Mouse (Mus musculus): Measurements from ENCODE around the gene Sox6. TPM values are rescaled to one million over a fixed set of nuclear protein-coding genes. Genes with fewer than 3 reads are reported as not detected.

The Sox6 gene
- polyA plus RNA-seq, 1 experiment from 2014 or later, result 31.7 TPM

GRCm38 (mm10) chr7:115755272-115755671, 283.3 kb downstream of the Sox6 start:
- no peaks in the 10 kb centered on the region for H3K9me3 ChIP-seq
- WGBS, result 63% methylated on average over 4 of the region's 4 CpGs
- no peak overlapping the region for H3K4me3 ChIP-seq
- ATAC-seq (ENCODE audit: low FRiP score, low read depth), result no peak
- no peaks in the 10 kb centered on the region for H3K36me3 ChIP-seq
- H3K27me3 ChIP-seq, result no peaks in the 10 kb centered on the region
- H3K4me2 ChIP-seq, result no peak overlapping the region
- H3K4me1 ChIP-seq (replicated peaks), result peaks cover 14% of the 10 kb centered on the region
- no peak overlapping the region for H3K9ac ChIP-seq
- H3K27ac ChIP-seq (replicated peaks), result no peak overlapping the region

GRCm38 (mm10) chr7:115754216-115754615, 284.4 kb downstream of the Sox6 start:
- Histone ChIP-seq H3K27ac (replicated peaks) (no peak overlapping the region), H3K4me3 (no peak overlapping the region), H3K9ac (no peak overlapping the region), H3K9me3 (no peaks in the 10 kb centered on the region), H3K4me2 (no peak overlapping the region), H3K4me1 (replicated peaks) (peaks cover 16% of the 10 kb centered on the region), H3K36me3 (no peaks in the 10 kb centered on the region), H3K27me3 (no peaks in the 10 kb centered on the region)
- ATAC-seq (ENCODE audit: low FRiP score, low read depth), result no peak
- WGBS, result 79% methylated on average over 7 of the region's 7 CpGs

GRCm38 (mm10) chr7:115752121-115752634, 286.4 kb downstream of the Sox6 start:
- Histone ChIP-seq H3K27ac (replicated peaks) (no peak overlapping the region), H3K27me3 (no peaks in the 10 kb centered on the region), H3K9me3 (no peaks in the 10 kb centered on the region), H3K4me1 (replicated peaks) (peaks cover 19% of the 10 kb centered on the region), H3K9ac (no peak overlapping the region), H3K4me2 (peak overlapping the region; percentile 17; the same call in 1 of the 2 replicates), H3K36me3 (no peaks in the 10 kb centered on the region), H3K4me3 (no peak overlapping the region)
- ATAC-seq (ENCODE audit: low FRiP score, low read depth), result no peak
- 14% methylated on average over 5 of the region's 5 CpGs for WGBS

- H3K36me3 ChIP-seq, result no peaks in the 10 kb centered on the region
- H3K4me2 ChIP-seq, result no peak overlapping the region
- no peak overlapping the region for H3K9ac ChIP-seq
- no peak overlapping the region for H3K27ac ChIP-seq (replicated peaks)
- no peaks in the 10 kb centered on the region for H3K27me3 ChIP-seq
- H3K4me1 ChIP-seq (replicated peaks), result peaks cover 19% of the 10 kb centered on the region
- 30% methylated on average over 3 of the region's 3 CpGs for whole genome bisulfite sequencing
- no peak overlapping the region for H3K4me3 ChIP-seq
- no peaks in the 10 kb centered on the region for H3K9me3 ChIP-seq
- no peak for ATAC-seq (ENCODE audit: low FRiP score, low read depth)
Measured at GRCm38 (mm10) chr7:115751083-115751482, 287.5 kb downstream of the Sox6 start.

- Histone ChIP-seq H3K27me3 (no peaks in the 10 kb centered on the region), H3K9ac (no peak overlapping the region), H3K4me3 (no peak overlapping the region), H3K9me3 (no peaks in the 10 kb centered on the region), H3K4me1 (replicated peaks) (peaks cover 19% of the 10 kb centered on the region), H3K36me3 (no peaks in the 10 kb centered on the region), H3K4me2 (no peak overlapping the region), H3K27ac (replicated peaks) (no peak overlapping the region)
- ATAC-seq (ENCODE audit: low FRiP score, low read depth), result no peak
- 46% methylated on average over 8 of the region's 8 CpGs for WGBS
Measured at GRCm38 (mm10) chr7:115750275-115750825, 288.2 kb downstream of the Sox6 start.

GRCm38 (mm10) chr7:115747541-115747940, 291.1 kb downstream of the Sox6 start:
- 70% methylated on average over 7 of the region's 7 CpGs for WGBS
- Histone ChIP-seq H3K4me2 (no peak overlapping the region), H3K36me3 (no peaks in the 10 kb centered on the region), H3K9ac (no peak overlapping the region), H3K27me3 (no peaks in the 10 kb centered on the region), H3K9me3 (no peaks in the 10 kb centered on the region), H3K4me1 (replicated peaks) (peaks cover 19% of the 10 kb centered on the region), H3K27ac (replicated peaks) (no peak overlapping the region), H3K4me3 (no peak overlapping the region)
- no peak for ATAC-seq (ENCODE audit: low FRiP score, low read depth)

GRCm38 (mm10) chr7:115745672-115746253, 292.8 kb downstream of the Sox6 start:
- no peak for ATAC-seq (ENCODE audit: low FRiP score, low read depth)
- H3K4me1 ChIP-seq (replicated peaks), result peaks cover 9% of the 10 kb centered on the region
- 54% methylated on average over 4 of the region's 4 CpGs for WGBS
- H3K36me3 ChIP-seq, result no peaks in the 10 kb centered on the region
- no peak overlapping the region for H3K4me2 ChIP-seq
- no peak overlapping the region for H3K9ac ChIP-seq
- no peak overlapping the region for H3K4me3 ChIP-seq
- no peaks in the 10 kb centered on the region for H3K9me3 ChIP-seq
- H3K27me3 ChIP-seq, result no peaks in the 10 kb centered on the region
- no peak overlapping the region for H3K27ac ChIP-seq (replicated peaks)

- no peaks in the 10 kb centered on the region for H3K4me1 ChIP-seq (replicated peaks)
- WGBS, result 65% methylated on average over 7 of the region's 7 CpGs
- H3K27ac ChIP-seq (replicated peaks), result no peak overlapping the region
- H3K4me3 ChIP-seq, result no peak overlapping the region
- H3K4me2 ChIP-seq, result no peak overlapping the region
- no peaks in the 10 kb centered on the region for H3K27me3 ChIP-seq
- no peaks in the 10 kb centered on the region for H3K36me3 ChIP-seq
- no peak for ATAC-seq (ENCODE audit: low FRiP score, low read depth)
- H3K9me3 ChIP-seq, result no peaks in the 10 kb centered on the region
- no peak overlapping the region for H3K9ac ChIP-seq
Measured at GRCm38 (mm10) chr7:115734137-115734536, 304.5 kb downstream of the Sox6 start.

- H3K4me1 ChIP-seq (replicated peaks), result no peaks in the 10 kb centered on the region
- H3K27ac ChIP-seq (replicated peaks), result no peak overlapping the region
- no peaks in the 10 kb centered on the region for H3K36me3 ChIP-seq
- ATAC-seq (ENCODE audit: low FRiP score, low read depth), result no peak
- no peaks in the 10 kb centered on the region for H3K9me3 ChIP-seq
- H3K27me3 ChIP-seq, result no peaks in the 10 kb centered on the region
- H3K9ac ChIP-seq, result no peak overlapping the region
- no peak overlapping the region for H3K4me2 ChIP-seq
- WGBS, result 77% methylated on average over 1 of the region's 1 CpGs
- no peak overlapping the region for H3K4me3 ChIP-seq
Measured at GRCm38 (mm10) chr7:115732824-115733223, 305.8 kb downstream of the Sox6 start.

GRCm38 (mm10) chr7:115726776-115727175, 311.8 kb downstream of the Sox6 start:
- no peak overlapping the region for H3K27ac ChIP-seq (replicated peaks)
- WGBS, result 90% methylated on average over 2 of the region's 2 CpGs
- no peak overlapping the region for H3K9ac ChIP-seq
- no peak for ATAC-seq (ENCODE audit: low FRiP score, low read depth)
- no peaks in the 10 kb centered on the region for H3K27me3 ChIP-seq
- no peaks in the 10 kb centered on the region for H3K36me3 ChIP-seq
- no peaks in the 10 kb centered on the region for H3K4me1 ChIP-seq (replicated peaks)
- no peaks in the 10 kb centered on the region for H3K9me3 ChIP-seq
- no peak overlapping the region for H3K4me3 ChIP-seq
- no peak overlapping the region for H3K4me2 ChIP-seq

- H3K36me3 ChIP-seq, result no peaks in the 10 kb centered on the region
- no peak overlapping the region for H3K27ac ChIP-seq (replicated peaks)
- H3K27me3 ChIP-seq, result no peaks in the 10 kb centered on the region
- no peak overlapping the region for H3K4me2 ChIP-seq
- H3K4me3 ChIP-seq, result no peak overlapping the region
- no peaks in the 10 kb centered on the region for H3K9me3 ChIP-seq
- no peak for ATAC-seq (ENCODE audit: low FRiP score, low read depth)
- H3K9ac ChIP-seq, result no peak overlapping the region
- WGBS, result 95% methylated on average over 2 of the region's 2 CpGs
- peaks cover 7% of the 10 kb centered on the region; the same call in 1 of the 2 replicates for H3K4me1 ChIP-seq (replicated peaks)
Measured at GRCm38 (mm10) chr7:115724404-115724803, 314.2 kb downstream of the Sox6 start.

GRCm38 (mm10) chr7:115721624-115722540, 316.7 kb downstream of the Sox6 start:
- H3K27ac ChIP-seq (replicated peaks), result no peak overlapping the region
- WGBS, result 5% methylated on average over 7 of the region's 7 CpGs
- H3K4me3 ChIP-seq, result no peak overlapping the region
- H3K9ac ChIP-seq, result no peak overlapping the region
- no peaks in the 10 kb centered on the region for H3K36me3 ChIP-seq
- peaks cover 7% of the 10 kb centered on the region; the same call in 1 of the 2 replicates for H3K4me1 ChIP-seq (replicated peaks)
- peak; percentile 51; the same call in 1 of the 2 replicates for ATAC-seq (ENCODE audit: low FRiP score, low read depth)
- H3K27me3 ChIP-seq, result no peaks in the 10 kb centered on the region
- no peak overlapping the region for H3K4me2 ChIP-seq
- no peaks in the 10 kb centered on the region for H3K9me3 ChIP-seq

Measured in hindbrain, embryonic 15.5 days (tissue).